Mouse (Mus musculus) kidney, postnatal 25 days (tissue): ENCODE measurements at regions not wholly inside any gene's neighbourhood (a gene's known extent, or its start where the extent isn't known, plus 50 kb on each side); places are given as distances from the start of the nearest gene placed in this dataset.

Source experiments
- DNase-seq, 2 experiments: peaks; one replicate each; pipeline ENCODE4 v3.0.0; 2021; ENCODE audit warnings: mixed read lengths in 2 of 2

- peak; percentile 8 to 29 for DNase-seq
Measured at GRCm38 (mm10) chr14:63321931-63322510, 186.9 kb downstream of the Tdh start.
